Mouse (Mus musculus) olfactory bulb, adult 2 months (tissue): ENCODE data around the gene Srrm2. TPM values are rescaled to one million over a fixed set of nuclear protein-coding genes. Genes with fewer than 3 reads are reported as not detected.

Experiments used
- H3K27ac ChIP-seq: fragments of 200-500 bp; 2 replicates; pipeline ENCODE4 v1.5.1; 2012; ENCODE audit warnings: low read depth, low read length; ENCODE audit not compliant: insufficient read depth
- H3K4me1 ChIP-seq: fragments of 200-500 bp; 2 replicates; pipeline ENCODE4 v1.6.1; 2012; ENCODE audit warnings: low read length; ENCODE audit not compliant: control insufficient read depth, insufficient read depth
- H3K4me3 ChIP-seq: fragments of 200-500 bp; 2 replicates; pipeline ENCODE4 v1.5.1; 2012; ENCODE audit warnings: mild to moderate bottlenecking, low read depth, low read length, moderate library complexity; ENCODE audit not compliant: insufficient read depth
- CTCF ChIP-seq: fragments of 200-500 bp; IDR thresholded peaks from 2 replicates; pipeline ENCODE4 v1.5.1; 2012; ENCODE audit warnings: low read depth, mild to moderate bottlenecking, low read length, moderate library complexity; ENCODE audit not compliant: insufficient read depth
- POLR2A ChIP-seq: fragments of 200-500 bp; IDR thresholded peaks from 2 replicates; pipeline ENCODE4 v1.6.1; 2012; ENCODE audit warnings: mild to moderate bottlenecking, low read depth, low read length, moderate library complexity; ENCODE audit not compliant: insufficient read depth
- WGBS: fragments of 180-500 bp; shearing (Covaris S2); methylation state at CpG from one replicate; pipeline ENCODE4 v1.1.7; 2018; 5-methylcytosine and 5-hydroxymethylcytosine counted together
- polyA plus RNA-seq: library from polyadenylated mRNA; stranded (reverse); fragments of >200 nt; gene quantifications from 2 replicates; pipeline ENCODE4 v1.2.4, GENCODE M21; 2012; ENCODE audit warnings: low replicate concordance; ENCODE audit not compliant: missing spikeins, insufficient read depth, insufficient read length

Srrm2 gene
- polyA plus RNA-seq, 1 experiment: 383 TPM

GRCm38 (mm10) chr17:23815641-23816040 is 25.3 kb downstream of the Srrm2 start:
- TF ChIP-seq CTCF: no peak
- TF ChIP-seq POLR2A: no peak
- H3K27ac ChIP-seq: no peak overlapping the region
- WGBS: 96% methylated on average over 16 of the region's 16 CpGs
- no peak overlapping the region for H3K4me3 ChIP-seq
- H3K4me1 ChIP-seq: 0 out of 2 replicates have a peak, but pooled peaks cover 4% of the 10 kb centered on the region

GRCm38 (mm10) chr17:23818579-23818978 is 28.2 kb downstream of the Srrm2 start:
- 99% methylated on average over 8 of the region's 8 CpGs for WGBS
- TF ChIP-seq POLR2A: no peak
- no peak for TF ChIP-seq CTCF
- Histone ChIP-seq H3K4me3 (no peak overlapping the region), H3K27ac (no peak overlapping the region), H3K4me1 (peaks cover 23% of the 10 kb centered on the region)

GRCm38 (mm10) chr17:23819235-23819634 is 28.9 kb downstream of the Srrm2 start:
- Histone ChIP-seq H3K27ac (no peak overlapping the region), H3K4me3 (no peak overlapping the region), H3K4me1 (peaks cover 23% of the 10 kb centered on the region)
- no peak for TF ChIP-seq CTCF
- no peak for TF ChIP-seq POLR2A
- 98% methylated on average over 25 of the region's 25 CpGs for WGBS

GRCm38 (mm10) chr17:23820731-23821130 is 30.4 kb downstream of the Srrm2 start:
- H3K27ac ChIP-seq: no peak overlapping the region
- no peak overlapping the region for H3K4me3 ChIP-seq
- H3K4me1 ChIP-seq: peaks cover 23% of the 10 kb centered on the region
- WGBS: 90% methylated on average over 5 of the region's 5 CpGs
- no peak for TF ChIP-seq POLR2A
- no peak for TF ChIP-seq CTCF

- TF ChIP-seq POLR2A (no peak), CTCF (no peak)
- H3K4me3 ChIP-seq: no peak overlapping the region
- peaks cover 23% of the 10 kb centered on the region for H3K4me1 ChIP-seq
- no peak overlapping the region for H3K27ac ChIP-seq
- 73% methylated on average over 6 of the region's 6 CpGs for WGBS
These were observed 31.8 kb downstream of the Srrm2 start for GRCm38 (mm10) chr17:23822094-23822493.

- H3K27ac ChIP-seq: no peak overlapping the region
- peaks cover 26% of the 10 kb centered on the region for H3K4me1 ChIP-seq
- WGBS: 73% methylated on average over 16 of the region's 16 CpGs
- H3K4me3 ChIP-seq: no peak overlapping the region
- TF ChIP-seq POLR2A (no peak), CTCF (no peak)
These were observed 32.7 kb downstream of the Srrm2 start for GRCm38 (mm10) chr17:23823018-23823417.

GRCm38 (mm10) chr17:23823614-23824013 is 33.3 kb downstream of the Srrm2 start:
- no peak for TF ChIP-seq POLR2A
- no peak for TF ChIP-seq CTCF
- Histone ChIP-seq H3K27ac (no peak overlapping the region), H3K4me3 (no peak overlapping the region), H3K4me1 (peaks cover 26% of the 10 kb centered on the region)
- 89% methylated on average over 12 of the region's 12 CpGs for WGBS

- WGBS: 67% methylated on average over 4 of the region's 4 CpGs
- Histone ChIP-seq H3K27ac (no peak overlapping the region), H3K4me3 (no peak overlapping the region), H3K4me1 (peaks cover 22% of the 10 kb centered on the region)
- TF ChIP-seq CTCF: no peak
- no peak for TF ChIP-seq POLR2A
These were observed 35.3 kb downstream of the Srrm2 start for GRCm38 (mm10) chr17:23825591-23825990.

- Histone ChIP-seq H3K27ac (peak overlapping the region; percentile 13), H3K4me1 (peaks cover 3% of the 10 kb centered on the region), H3K4me3 (peak overlapping the region; percentile 71)
- under 1% methylated on average over 47 of the region's 47 CpGs for WGBS
- TF ChIP-seq POLR2A (no peak), CTCF (no peak)
These were observed 38.1 kb downstream of the Srrm2 start for GRCm38 (mm10) chr17:23828271-23829001.
